Mouse (Mus musculus) hindbrain, embryonic 10.5 days (tissue): ENCODE measurements at regions not wholly inside any gene's neighbourhood (a gene's known extent, or its start where the extent isn't known, plus 50 kb on each side); places are given as distances from the start of the nearest gene placed in this dataset.
A peak's percentile ranks its signal among the peaks of the same experiment; 100 is the strongest.

Experiments
- DNase-seq: peaks from one replicate; pipeline ENCODE4 v3.0.0-alpha.2; 2017; ENCODE audit warnings: low spot score
- H3K27ac ChIP-seq: fragments of 300-500 bp; sonication (generic); 2 replicates; pipeline ENCODE4 v1.5.1; 2016; ENCODE audit warnings: mild to moderate bottlenecking, moderate library complexity
- H3K27me3 ChIP-seq: fragments of 300-500 bp; sonication (generic); 2 replicates; pipeline ENCODE4 v1.6.1; 2016; ENCODE audit warnings: mild to moderate bottlenecking; ENCODE audit not compliant: poor library complexity, insufficient read depth, severe bottlenecking
- H3K36me3 ChIP-seq: fragments of 300-500 bp; sonication (generic); 2 replicates; pipeline ENCODE4 v1.6.1; 2016; ENCODE audit warnings: mild to moderate bottlenecking, moderate library complexity
- H3K4me1 ChIP-seq: fragments of 300-500 bp; sonication (generic); replicated peaks from 2 replicates; pipeline ENCODE4 v1.6.1; 2016; ENCODE audit warnings: mild to moderate bottlenecking
- H3K4me3 ChIP-seq: fragments of 300-500 bp; sonication (generic); 2 replicates; pipeline ENCODE4 v1.5.1; 2016; ENCODE audit warnings: mild to moderate bottlenecking, moderate library complexity
- H3K9me3 ChIP-seq: fragments of 300-500 bp; sonication (generic); 2 replicates; pipeline ENCODE4 v1.6.1; 2016; ENCODE audit warnings: mild to moderate bottlenecking, moderate library complexity
- WGBS: fragments of 180-500 bp; shearing (Covaris S2); methylation state at CpG from one replicate; pipeline ENCODE4 v1.1.7; 2016; 5-methylcytosine and 5-hydroxymethylcytosine counted together

DNA sequence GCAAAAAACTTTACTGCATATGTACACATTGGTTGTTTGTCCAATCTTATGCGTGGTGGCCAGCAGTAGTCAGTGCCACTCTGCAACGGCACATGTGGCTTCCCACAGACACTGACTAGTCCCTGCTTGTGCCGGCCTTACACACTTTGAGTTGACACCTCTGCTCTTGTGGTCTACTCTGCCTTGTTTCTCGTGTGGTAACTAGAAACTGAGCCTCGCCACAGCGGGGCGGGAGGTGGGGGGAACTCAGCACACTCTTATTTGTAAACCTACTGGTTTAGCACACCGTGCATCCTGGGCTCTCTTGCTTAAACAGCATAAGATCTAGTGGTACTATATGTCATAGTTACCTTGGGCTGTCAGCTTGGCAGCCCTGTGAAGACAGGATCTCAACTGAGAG is 120.6 kb upstream of the Eomes start:
- Histone ChIP-seq H3K27me3 (no peaks in the 10 kb centered on the region), H3K9me3 (no peaks in the 10 kb centered on the region), H3K36me3 (no peaks in the 10 kb centered on the region), H3K4me3 (no peak overlapping the region), H3K4me1 (no peaks in the 10 kb centered on the region), H3K27ac (no peak overlapping the region)
- 94% methylated on average over 8 of the region's 8 CpGs for WGBS
- DNase-seq = no peak

DNA sequence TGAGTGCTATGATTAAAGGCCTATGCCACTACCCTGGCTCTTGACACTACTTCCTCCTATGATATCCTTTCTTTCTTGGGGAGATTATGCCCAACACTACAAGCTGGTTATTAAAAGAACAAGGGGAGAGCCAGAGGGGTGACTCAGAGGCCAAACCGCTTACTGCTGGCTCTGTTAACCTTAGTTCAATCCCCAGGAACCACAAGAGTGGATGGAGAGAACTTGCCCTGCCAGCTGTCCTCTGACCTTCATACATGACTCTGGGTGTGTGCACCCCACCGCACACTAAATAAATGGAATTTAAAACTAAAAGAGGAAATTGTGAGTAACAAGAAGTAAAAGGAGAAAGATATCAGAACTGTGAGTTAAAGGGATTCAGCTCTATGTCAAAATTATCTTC is 114.1 kb upstream of the Eomes start:
- Histone ChIP-seq H3K9me3 (no peaks in the 10 kb centered on the region), H3K4me1 (no peaks in the 10 kb centered on the region), H3K27me3 (no peaks in the 10 kb centered on the region), H3K36me3 (no peaks in the 10 kb centered on the region), H3K27ac (no peak overlapping the region), H3K4me3 (no peak overlapping the region)
- 88% methylated on average over 2 of the region's 2 CpGs for WGBS
- DNase-seq = no peak

DNA sequence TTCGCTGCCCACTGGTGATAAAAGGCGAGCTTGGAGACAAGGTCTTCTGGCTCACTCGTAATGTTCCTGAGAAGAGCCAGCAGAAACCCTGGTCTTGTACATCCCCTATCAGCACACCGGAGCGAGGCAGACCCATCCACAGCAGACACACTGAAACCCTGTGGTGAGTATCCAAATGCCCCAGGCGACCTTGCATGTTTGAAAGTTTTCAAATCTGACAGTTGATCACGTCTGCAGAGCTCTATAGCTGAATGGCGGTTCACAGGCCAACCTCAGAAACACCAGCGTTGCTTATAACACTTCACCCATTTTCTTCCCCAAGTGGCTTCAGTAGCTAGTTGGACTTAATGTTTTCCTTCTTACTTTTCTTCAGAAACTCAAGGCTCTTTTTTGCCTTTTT is 112.6 kb upstream of the Eomes start:
- Histone ChIP-seq H3K4me1 (no peaks in the 10 kb centered on the region), H3K4me3 (no peak overlapping the region), H3K9me3 (no peaks in the 10 kb centered on the region), H3K27ac (no peak overlapping the region), H3K36me3 (no peaks in the 10 kb centered on the region), H3K27me3 (no peaks in the 10 kb centered on the region)
- 83% methylated on average over 9 of the region's 9 CpGs for WGBS
- no peak for DNase-seq

DNA sequence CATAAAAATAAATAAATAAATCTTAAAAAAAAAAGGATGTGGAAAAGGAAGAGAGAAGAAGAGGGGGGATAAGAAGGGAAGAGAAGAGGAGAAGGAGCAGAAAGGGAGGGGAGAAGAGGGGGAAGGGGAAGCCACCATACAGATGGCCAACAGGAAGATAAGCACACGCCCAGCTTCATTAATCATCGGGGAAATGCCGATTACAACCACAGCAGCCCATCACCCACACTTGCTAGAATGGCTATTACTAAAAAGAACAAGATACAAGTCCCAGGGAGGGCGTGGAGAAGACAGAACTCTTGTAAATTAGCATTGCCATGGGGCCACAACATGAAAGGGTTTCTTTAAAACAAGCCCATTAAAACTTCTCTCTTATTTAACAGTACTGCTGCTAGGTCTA is 110.7 kb upstream of the Eomes start:
- no peak for DNase-seq
- H3K27me3 ChIP-seq = no peaks in the 10 kb centered on the region
- H3K9me3 ChIP-seq = no peaks in the 10 kb centered on the region
- no peaks in the 10 kb centered on the region for H3K4me1 ChIP-seq
- H3K4me3 ChIP-seq = no peak overlapping the region
- no peak overlapping the region for H3K27ac ChIP-seq
- 86% methylated on average over 4 of the region's 4 CpGs for WGBS
- no peaks in the 10 kb centered on the region for H3K36me3 ChIP-seq

DNA sequence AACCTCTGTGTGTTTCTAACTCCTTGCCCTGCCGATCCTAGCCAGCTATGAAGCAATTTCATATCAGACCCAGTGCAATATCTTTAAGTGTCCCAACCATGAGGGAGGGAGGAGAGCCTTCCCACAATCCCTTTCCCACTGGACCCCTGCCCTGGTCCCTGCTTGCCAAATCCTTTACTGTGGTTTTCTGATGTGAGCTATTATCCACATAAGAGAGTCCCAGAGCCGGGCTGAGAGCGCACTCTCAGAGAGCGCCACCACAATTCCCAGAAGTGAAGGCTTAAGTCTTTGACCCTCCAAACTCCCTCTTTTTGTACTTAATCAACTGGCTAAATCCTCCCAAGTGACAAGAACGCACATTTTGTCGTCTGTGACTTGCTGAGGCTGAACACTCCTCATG is 107.4 kb upstream of the Eomes start:
- Histone ChIP-seq H3K4me1 (no peaks in the 10 kb centered on the region), H3K36me3 (no peaks in the 10 kb centered on the region), H3K27me3 (no peaks in the 10 kb centered on the region), H3K27ac (no peak overlapping the region), H3K9me3 (no peaks in the 10 kb centered on the region), H3K4me3 (no peak overlapping the region)
- WGBS = 85% methylated on average over 6 of the region's 6 CpGs
- DNase-seq = no peak

DNA sequence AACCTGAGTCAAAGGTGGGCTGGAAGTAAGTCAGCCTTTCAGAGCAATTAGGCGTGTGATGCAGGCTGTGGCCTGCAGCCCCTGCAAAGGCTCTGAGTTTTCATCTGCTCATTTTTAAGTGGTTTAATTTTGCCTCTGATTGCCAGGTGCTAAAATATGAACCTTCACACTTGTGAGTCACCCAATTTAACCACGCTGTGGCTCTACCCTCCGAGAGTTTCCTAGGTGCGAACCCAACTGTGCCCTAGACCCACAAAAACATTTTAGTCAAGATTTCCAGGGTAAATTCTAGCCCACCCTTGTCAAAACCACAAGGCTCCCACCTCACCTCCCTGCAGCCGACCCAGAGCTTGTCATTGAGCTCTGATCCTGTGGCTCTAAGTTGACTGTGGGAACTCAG is 103.3 kb upstream of the Eomes start:
- Histone ChIP-seq H3K27me3 (no peaks in the 10 kb centered on the region), H3K4me1 (no peaks in the 10 kb centered on the region), H3K4me3 (no peak overlapping the region), H3K9me3 (no peaks in the 10 kb centered on the region), H3K36me3 (no peaks in the 10 kb centered on the region), H3K27ac (no peak overlapping the region)
- no peak for DNase-seq
- WGBS = 88% methylated on average over 5 of the region's 5 CpGs

DNA sequence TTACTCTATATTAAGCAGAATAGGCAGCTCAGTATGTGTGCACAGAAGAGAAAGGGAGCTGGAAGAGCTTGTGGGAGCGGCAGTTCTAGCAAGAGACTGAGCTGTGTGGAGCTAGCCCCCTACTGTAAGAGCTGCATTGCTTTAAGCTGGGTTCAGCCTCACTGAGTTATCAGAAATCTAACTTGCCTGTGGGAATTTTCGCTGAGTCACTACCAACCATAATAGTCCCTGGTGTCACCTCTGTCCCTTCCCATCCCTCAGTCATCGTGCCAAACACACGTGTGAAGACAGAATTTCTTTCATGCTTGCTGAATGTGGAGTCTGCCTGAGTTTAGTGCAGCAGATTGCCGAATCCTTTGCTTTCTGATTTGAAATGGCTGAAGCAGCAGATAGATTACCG is 99.0 kb upstream of the Eomes start:
- no peaks in the 10 kb centered on the region for H3K27me3 ChIP-seq
- no peak overlapping the region for H3K27ac ChIP-seq
- no peaks in the 10 kb centered on the region for H3K9me3 ChIP-seq
- DNase-seq = no peak
- no peaks in the 10 kb centered on the region for H3K36me3 ChIP-seq
- H3K4me1 ChIP-seq = no peaks in the 10 kb centered on the region
- WGBS = 37% methylated on average over 6 of the region's 6 CpGs
- H3K4me3 ChIP-seq = no peak overlapping the region

DNA sequence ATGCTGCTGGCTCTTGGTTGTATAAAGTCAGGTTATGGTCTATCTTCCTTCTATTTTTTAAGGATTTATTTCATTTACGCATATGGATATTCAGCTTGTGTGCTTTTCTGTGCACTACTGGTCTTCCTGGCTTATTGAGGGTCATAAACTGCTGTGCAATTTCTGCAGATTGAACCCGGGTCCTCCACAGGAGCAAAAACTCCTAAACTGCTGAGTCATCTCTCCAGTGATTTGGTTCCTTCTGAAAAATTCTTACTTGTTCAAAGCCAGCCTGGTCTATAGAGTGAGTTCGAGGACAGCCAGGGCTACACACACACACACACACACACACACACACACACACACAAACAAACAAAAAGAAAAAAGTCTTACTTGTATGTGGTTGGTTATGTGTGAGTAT is 95.5 kb upstream of the Eomes start:
- WGBS = 87% methylated on average over 3 of the region's 3 CpGs
- Histone ChIP-seq H3K27ac (no peak overlapping the region), H3K9me3 (no peaks in the 10 kb centered on the region), H3K27me3 (peaks cover 17% of the 10 kb centered on the region), H3K4me1 (no peaks in the 10 kb centered on the region), H3K36me3 (no peaks in the 10 kb centered on the region), H3K4me3 (no peak overlapping the region)
- no peak for DNase-seq

DNA sequence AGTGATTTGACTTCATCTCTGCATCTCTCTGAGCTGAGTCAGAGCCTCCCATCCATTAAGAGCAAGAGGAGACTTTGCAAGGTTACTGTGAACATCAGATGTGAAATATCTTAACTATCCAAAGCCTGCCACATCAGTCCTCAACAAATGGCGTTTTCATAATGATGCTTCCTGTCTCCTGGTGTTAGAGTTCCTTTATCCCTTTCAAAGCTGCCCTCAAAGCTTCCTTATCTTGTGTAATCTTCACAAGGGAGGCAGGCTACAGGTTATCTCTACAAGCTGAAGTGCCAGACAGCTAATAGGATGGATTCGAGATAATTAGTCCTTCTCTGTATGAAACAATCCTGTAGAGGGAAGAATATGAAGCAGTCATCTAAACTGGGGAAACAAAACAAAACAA is 93.4 kb upstream of the Eomes start:
- Histone ChIP-seq H3K27me3 (peaks cover 38% of the 10 kb centered on the region), H3K36me3 (no peaks in the 10 kb centered on the region), H3K27ac (no peak overlapping the region), H3K4me1 (peaks cover 5% of the 10 kb centered on the region; the same call in 1 of the 2 replicates), H3K4me3 (no peak overlapping the region), H3K9me3 (no peaks in the 10 kb centered on the region)
- DNase-seq = no peak
- 51% methylated on average over 2 of the region's 2 CpGs for WGBS

DNA sequence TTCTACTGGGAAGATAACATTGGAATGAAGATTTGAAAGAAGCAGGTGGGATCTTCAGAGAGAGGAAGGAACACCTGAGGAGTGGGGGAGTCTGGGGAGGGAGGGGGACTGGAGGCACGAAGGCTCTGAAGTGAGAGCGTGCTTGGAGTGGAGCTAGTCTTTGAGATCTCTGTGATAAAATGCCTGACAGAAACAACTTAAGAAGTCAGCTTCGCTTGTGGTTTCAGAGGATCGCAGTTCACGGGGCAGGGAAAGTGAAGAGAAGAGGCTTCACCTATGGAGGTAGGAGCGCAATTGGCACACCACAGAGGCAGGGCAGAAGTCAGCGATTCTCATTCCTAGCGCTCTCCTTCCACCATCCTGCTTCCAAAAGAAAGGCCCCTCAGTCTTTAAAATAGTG is 90.4 kb upstream of the Eomes start:
- Histone ChIP-seq H3K27me3 (peaks cover 64% of the 10 kb centered on the region), H3K4me1 (peaks cover 11% of the 10 kb centered on the region; the same call in 1 of the 2 replicates), H3K4me3 (no peak overlapping the region), H3K27ac (no peak overlapping the region), H3K9me3 (no peaks in the 10 kb centered on the region), H3K36me3 (no peaks in the 10 kb centered on the region)
- 42% methylated on average over 8 of the region's 8 CpGs for WGBS
- DNase-seq = no peak

DNA sequence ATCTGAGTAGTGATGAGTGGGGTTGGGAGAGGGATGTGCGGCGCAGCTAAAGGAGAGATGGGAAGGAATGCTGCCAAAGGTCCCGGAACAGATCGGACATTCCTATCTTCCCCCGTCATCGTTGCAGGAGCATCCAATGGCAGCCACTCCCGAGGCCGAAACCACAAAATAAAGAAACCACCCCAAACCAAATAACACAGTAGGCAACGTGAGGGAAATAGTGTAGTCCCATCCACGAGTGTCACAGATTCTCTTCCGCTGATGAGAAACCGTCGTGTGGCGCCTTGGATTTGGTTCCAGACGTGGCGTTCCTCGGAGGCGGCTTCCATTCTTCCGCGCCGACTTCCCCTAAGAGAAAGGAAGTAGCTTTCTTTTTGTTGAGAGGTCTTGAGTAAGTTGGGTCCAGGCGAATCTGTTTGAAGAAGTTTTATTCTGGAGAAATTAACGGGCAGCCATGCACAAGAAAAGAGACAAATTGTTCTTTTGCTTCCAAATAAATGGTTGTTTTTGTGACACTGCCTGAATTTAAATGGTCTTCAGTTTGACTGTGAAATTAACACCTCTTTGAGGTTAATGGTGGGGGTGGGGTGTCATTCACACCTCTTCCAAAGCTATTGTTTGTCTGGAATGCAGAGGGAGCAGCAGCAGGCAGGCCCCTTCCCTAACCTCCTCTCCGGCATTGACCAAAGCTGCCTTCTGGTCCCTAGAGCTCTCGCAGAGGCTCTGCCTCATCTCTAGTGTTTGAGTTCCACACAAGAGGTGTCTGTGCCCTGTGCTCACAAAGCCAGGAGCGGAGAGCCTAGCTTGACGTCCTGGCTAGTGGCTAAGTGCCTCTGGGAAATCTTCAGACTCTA is 88.3 kb upstream of the Eomes start:
- peak overlapping the region; percentile 47 for H3K4me3 ChIP-seq
- no peaks in the 10 kb centered on the region for H3K36me3 ChIP-seq
- no peak overlapping the region for H3K27ac ChIP-seq
- WGBS = 2% methylated on average over 27 of the region's 27 CpGs
- H3K4me1 ChIP-seq = peaks cover 11% of the 10 kb centered on the region; the same call in 1 of the 2 replicates
- DNase-seq = peak; percentile 33
- no peaks in the 10 kb centered on the region for H3K9me3 ChIP-seq
- H3K27me3 ChIP-seq = peaks cover 71% of the 10 kb centered on the region

DNA sequence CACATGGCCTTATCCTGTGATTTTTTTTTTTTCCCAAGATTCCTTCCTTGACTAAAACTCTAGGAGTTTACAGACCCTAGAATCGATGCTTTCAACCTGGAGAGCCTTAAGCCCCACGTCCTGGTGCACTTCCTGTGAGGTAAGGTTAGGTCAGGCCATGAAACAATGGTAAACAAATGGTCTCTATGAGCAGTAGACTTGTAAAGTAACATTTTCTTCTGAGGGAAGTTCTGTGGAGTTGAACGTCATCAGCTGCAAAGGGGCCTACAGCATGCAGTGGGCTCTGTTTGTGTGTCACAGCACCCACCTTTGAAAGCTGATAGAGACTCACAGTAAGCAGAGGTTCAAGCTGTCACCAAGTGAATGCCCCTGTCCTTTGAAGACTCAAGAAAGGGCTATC is 87.3 kb upstream of the Eomes start:
- Histone ChIP-seq H3K36me3 (no peaks in the 10 kb centered on the region), H3K4me1 (peaks cover 11% of the 10 kb centered on the region; the same call in 1 of the 2 replicates), H3K27ac (no peak overlapping the region), H3K27me3 (peaks cover 66% of the 10 kb centered on the region), H3K9me3 (no peaks in the 10 kb centered on the region), H3K4me3 (no peak overlapping the region)
- WGBS = 50% methylated on average over 3 of the region's 3 CpGs
- no peak for DNase-seq

DNA sequence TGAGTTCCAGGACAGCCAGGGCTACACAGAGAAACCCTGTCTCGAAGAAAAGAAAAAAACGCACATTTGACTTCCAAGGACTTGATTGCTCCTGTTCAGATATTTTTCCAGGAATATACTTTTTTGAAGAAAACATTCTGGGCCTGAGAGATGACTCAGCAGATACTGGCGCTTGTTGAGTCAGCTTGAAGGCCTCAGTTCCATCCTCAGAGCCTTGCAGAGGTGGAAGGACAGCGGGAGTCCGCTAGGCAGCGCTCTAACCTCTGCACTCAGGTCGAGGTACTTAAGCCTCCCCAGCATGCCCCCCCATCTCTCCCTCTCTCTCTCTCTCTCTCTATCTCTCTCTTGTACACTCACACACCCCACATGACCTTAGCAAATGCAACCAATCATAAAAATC is 86.3 kb upstream of the Eomes start:
- Histone ChIP-seq H3K27ac (no peak overlapping the region), H3K36me3 (no peaks in the 10 kb centered on the region), H3K4me1 (peaks cover 11% of the 10 kb centered on the region; the same call in 1 of the 2 replicates), H3K9me3 (no peaks in the 10 kb centered on the region), H3K27me3 (peaks cover 62% of the 10 kb centered on the region), H3K4me3 (no peak overlapping the region)
- 57% methylated on average over 7 of the region's 7 CpGs for WGBS
- no peak for DNase-seq

DNA sequence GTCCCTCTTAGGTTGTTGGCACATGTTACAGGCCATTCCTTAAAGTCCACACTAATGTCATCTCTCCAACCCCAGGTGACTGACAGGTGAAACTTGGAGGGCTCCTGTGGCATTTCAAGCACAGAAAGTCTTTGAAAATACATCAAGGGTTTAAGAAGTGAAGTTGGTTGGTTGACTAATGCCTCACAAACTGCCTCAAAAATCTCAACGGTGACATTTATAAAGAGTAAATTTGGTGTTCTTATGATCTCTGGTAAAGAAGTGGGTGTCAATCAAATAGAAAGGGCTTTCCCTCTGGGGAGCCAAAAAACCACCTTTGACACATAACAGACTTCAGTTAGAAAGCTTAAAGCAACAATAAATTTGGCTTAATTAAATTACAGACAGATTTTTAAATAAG is 85.2 kb upstream of the Eomes start:
- H3K36me3 ChIP-seq = no peaks in the 10 kb centered on the region
- H3K27ac ChIP-seq = no peak overlapping the region
- no peak for DNase-seq
- H3K4me3 ChIP-seq = no peak overlapping the region
- 92% methylated on average over 1 of the region's 1 CpGs for WGBS
- no peaks in the 10 kb centered on the region for H3K9me3 ChIP-seq
- peaks cover 11% of the 10 kb centered on the region; the same call in 1 of the 2 replicates for H3K4me1 ChIP-seq
- H3K27me3 ChIP-seq = peaks cover 51% of the 10 kb centered on the region
